9 mouse cellular contexts compared by ENCODE assay signal in genomic region chr17:85688236-85688910, GRCm38 (mm10). TPM values are rescaled to one million over a fixed set of nuclear protein-coding genes. Genes with fewer than 3 reads are reported as not detected.
DNase-seq lines count a peak whose midpoint lies in the region; ATAC-seq and TF ChIP-seq lines count a peak whose summit lies in the region.
"Had no signal": no experiment of that assay in that cellular context is flagged by ENCODE, and none has a peak within 500 bp of the region (broad histone marks: within the 10 kb centered on the region; RNA-seq: fewer than 3 reads in every experiment).

Six2 (minus strand) TSS chr17:85688274.

- no peaks in the 10 kb centered on the region for H3K36me3 ChIP-seq in kidney, postnatal 0 days (ENCODE audit: insufficient read depth, low read length)
- no peaks in the 10 kb centered on the region for H3K36me3 ChIP-seq in liver, embryonic 11.5 days (ENCODE audit: control insufficient read depth, insufficient read depth, low read length)
- no peaks in the 10 kb centered on the region for H3K36me3 ChIP-seq in neural tube, embryonic 11.5 days (ENCODE audit: control insufficient read depth, insufficient read depth, low read length)

- H3K9ac ChIP-seq in kidney, postnatal 0 days (ENCODE audit: low read depth, low read length) = peak within 1 kb of the TSS; percentile 54
- no peak within 1 kb of the TSS; the same call in 1 of the 2 replicates for H3K9ac ChIP-seq in liver, embryonic 11.5 days (ENCODE audit: low read depth, low read length)
- no peak within 1 kb of the TSS for H3K9ac ChIP-seq in neural tube, embryonic 11.5 days (ENCODE audit: low read length)

- under 1% methylated on average over 55 of the region's 55 CpGs for WGBS in kidney, postnatal 0 days
- under 1% methylated on average over 55 of the region's 55 CpGs for WGBS in liver, embryonic 11.5 days
- WGBS in neural tube, embryonic 11.5 days = under 1% methylated on average over 52 of the region's 55 CpGs

- peak within 1 kb of the TSS; percentile 78 for H3K4me2 ChIP-seq in kidney, postnatal 0 days (ENCODE audit: low read length)
- H3K4me2 ChIP-seq in liver, embryonic 11.5 days = peak within 1 kb of the TSS; percentile 59
- H3K4me2 ChIP-seq in neural tube, embryonic 11.5 days (ENCODE audit: low read depth) = peak within 1 kb of the TSS; percentile 58

- no peak for TF ChIP-seq CTCF in kidney, postnatal 0 days (IDR thresholded peaks at IDR 0.05; ENCODE audit: low read depth)
- TF ChIP-seq CTCF in embryonic fibroblast, embryonic 13.5 days (IDR thresholded peaks at IDR 0.05; ENCODE audit: borderline replicate concordance, insufficient read depth, low read length) = no peak

- H3K4me1 ChIP-seq in kidney, postnatal 0 days (replicated peaks; ENCODE audit: insufficient read depth, low read length) = peaks cover 9% of the 10 kb centered on the region; the same call in 1 of the 2 replicates
- H3K4me1 ChIP-seq in embryonic fibroblast, embryonic 13.5 days (ENCODE audit: control insufficient read depth, insufficient read depth, low read length) = no peaks in the 10 kb centered on the region; the same call in 1 of the 2 replicates
- H3K4me1 ChIP-seq in liver, embryonic 11.5 days (replicated peaks; ENCODE audit: control insufficient read depth, insufficient read depth, low read length) = peaks cover 5% of the 10 kb centered on the region
- peaks cover 10% of the 10 kb centered on the region; the same call in 1 of the 2 replicates for H3K4me1 ChIP-seq in neural tube, embryonic 11.5 days (ENCODE audit: control insufficient read depth, insufficient read depth, low read length)

- H3K27me3 ChIP-seq in kidney, postnatal 0 days (ENCODE audit: insufficient read depth, low read length) = peaks cover 78% of the 10 kb centered on the region
- H3K27me3 ChIP-seq in liver, embryonic 11.5 days (replicated peaks; ENCODE audit: control insufficient read depth, insufficient read depth, low read length) = peaks cover 99% of the 10 kb centered on the region
- peaks cover 91% of the 10 kb centered on the region for H3K27me3 ChIP-seq in neural tube, embryonic 11.5 days (ENCODE audit: control insufficient read depth, insufficient read depth, low read length)
- H3K27me3 ChIP-seq: CH12.LX had no signal

- TF ChIP-seq POLR2A in embryonic fibroblast, embryonic 13.5 days (IDR thresholded peaks at IDR 0.05; ENCODE audit: low read depth, low read length) = peak; percentile 31; the same call in 1 of the 2 replicates

- peak within 1 kb of the TSS; percentile 53 for H3K4me3 ChIP-seq in kidney, postnatal 0 days (replicated peaks; ENCODE audit: low read depth, low read length)
- peak within 1 kb of the TSS; percentile 50 for H3K4me3 ChIP-seq in embryonic fibroblast, embryonic 13.5 days (ENCODE audit: insufficient read depth, low read length)
- peak within 1 kb of the TSS; percentile 47 for H3K4me3 ChIP-seq in liver, embryonic 11.5 days (ENCODE audit: low read depth, low read length)
- H3K4me3 ChIP-seq in neural tube, embryonic 11.5 days (ENCODE audit: low read depth, low read length) = peak within 1 kb of the TSS; percentile 39

- H3K9me3 ChIP-seq in kidney, postnatal 0 days (replicated peaks; ENCODE audit: low read length) = no peaks in the 10 kb centered on the region
- H3K9me3 ChIP-seq in liver, embryonic 11.5 days (ENCODE audit: control insufficient read depth, low read length) = no peaks in the 10 kb centered on the region
- H3K9me3 ChIP-seq in neural tube, embryonic 11.5 days (ENCODE audit: control insufficient read depth, low read length) = no peaks in the 10 kb centered on the region

- peak within 1 kb of the TSS; percentile 42; the same call in 1 of the 2 replicates for H3K27ac ChIP-seq in kidney, postnatal 0 days
- peak within 1 kb of the TSS; percentile 67 for H3K27ac ChIP-seq in embryonic fibroblast, embryonic 13.5 days (ENCODE audit: insufficient read depth, low read length)
- no peak within 1 kb of the TSS for H3K27ac ChIP-seq in liver, embryonic 11.5 days (ENCODE audit: low read depth, low read length)
- H3K27ac ChIP-seq in neural tube, embryonic 11.5 days (ENCODE audit: low read depth, low read length) = no peak within 1 kb of the TSS

- ATAC-seq in kidney, postnatal 0 days (replicated peaks; ENCODE audit: low FRiP score, low read depth) = peak; percentile 90
- ATAC-seq in liver, embryonic 11.5 days (replicated peaks; ENCODE audit: low FRiP score) = peak; percentile 52
- ATAC-seq in neural tube, embryonic 11.5 days (ENCODE audit: insufficient read depth, low FRiP score, low TSS enrichment) = peak; percentile 89

- intact Hi-C loops in heart, postnatal 10 days (cut with DNase I) = loop anchor here (5.0 kb wide), 1 partner anchor 114 kb away; no protein-coding TSS in a partner anchor

- peak; percentile 85 for DNase-seq in kidney, postnatal 0 days (ENCODE audit: low spot score)
- DNase-seq in kidney, adult 11 months = no peak
- peak; percentile 73 to 77 for DNase-seq in heart, postnatal 10 days
- peak; percentile 71 for DNase-seq in liver, embryonic 11.5 days (ENCODE audit: low spot score)
- DNase-seq in neural tube, embryonic 11.5 days (ENCODE audit: low spot score) = peak; percentile 93
- DNase-seq in spleen, adult 12 weeks (ENCODE audit: low spot score) = no peak
- no peak for DNase-seq in frontal cortex, postnatal 25 days (ENCODE audit: low spot score in 2 of 2)

RNA-seq across cellular contexts. Expression of gene Six2, which starts in this region (rescaled TPM):
- polyA plus RNA-seq in kidney, postnatal 0 days (2015; fragmentation: Nextera tagmentation; extraction: Ambion mirVana) = 11.2 and 18.9 TPM in 2 replicates
- polyA plus RNA-seq in embryonic fibroblast, embryonic 13.5 days (2011; ENCODE audit: insufficient read length, low read depth, missing spikeins) = 5.0 and 8.9 TPM in 2 replicates
- under 1 TPM; 0.40 to 0.48 TPM for total RNA-seq in heart, postnatal 10 days (2021)
- polyA plus RNA-seq in liver, embryonic 11.5 days (2014; fragmentation: Nextera tagmentation; extraction: Ambion mirVana) = 0.69 and 1.0 TPM in 2 replicates
- 1.5 and 2.1 TPM in 2 replicates for polyA plus RNA-seq in neural tube, embryonic 11.5 days (2014; fragmentation: Nextera tagmentation; extraction: Ambion mirVana)

Comparison
In these comparisons a context has a peak if more than half of its experiments do, and no peak if none do; other contexts are left out.
1. DNase-seq: peak in kidney, postnatal 0 days (single experiment), liver, embryonic 11.5 days (single experiment) and neural tube, embryonic 11.5 days (single experiment); none in kidney, adult 11 months (single experiment), spleen, adult 12 weeks (single experiment) and frontal cortex, postnatal 25 days (0 of 2).
2. Peak in DNase-seq in heart, postnatal 10 days; RNA of the gene not detected or under 1 TPM.
3. H3K27ac ChIP-seq: peak in kidney, postnatal 0 days (single experiment) and embryonic fibroblast, embryonic 13.5 days (single experiment); none in liver, embryonic 11.5 days (single experiment) and neural tube, embryonic 11.5 days (single experiment).
4. Peak in every context shown above with its lines, with median percentiles within 50 percentile points of each other: ATAC-seq, H3K4me2 ChIP-seq and H3K4me3 ChIP-seq.